Mouse (Mus musculus): ENCODE measurements around the gene Gan.

DNA sequence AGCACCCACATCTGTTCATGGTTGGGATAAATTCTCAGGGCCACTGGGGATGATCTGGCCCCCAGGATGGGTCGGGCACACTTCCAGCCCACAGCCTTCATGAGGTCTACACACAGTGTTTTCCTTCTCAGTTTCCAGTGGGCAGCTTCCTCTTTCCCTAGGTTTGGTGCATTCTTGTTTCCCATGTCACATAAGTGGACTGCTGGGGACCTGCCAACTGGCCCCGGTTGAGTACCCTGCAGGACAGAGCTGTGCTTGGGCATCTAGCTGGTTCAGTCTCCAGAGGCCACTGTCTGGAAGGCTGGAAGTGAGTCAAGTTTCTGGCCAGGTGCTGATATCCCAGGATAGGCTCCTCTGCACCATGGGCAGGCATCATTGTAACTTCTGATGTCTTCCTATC, 69.4 kb downstream of the Gan start:
- TF ChIP-seq CTCF (conservative IDR thresholded peaks at IDR 0.05 in 1 of 2, IDR thresholded peaks at IDR 0.05 in 1 of 2; ENCODE audit: low read depth in 2 of 2, low read length in 2 of 2), result no peak
- no peak for TF ChIP-seq TCF12 (IDR thresholded peaks at IDR 0.05; ENCODE audit: low read depth, low read length)
- no peak for TF ChIP-seq ZKSCAN1 (IDR thresholded peaks at IDR 0.05; ENCODE audit: borderline replicate concordance, low read depth, low read length)
- no peak for TF ChIP-seq POLR2A (IDR thresholded peaks at IDR 0.05; ENCODE audit: low read depth, low read length)
- TF ChIP-seq EP300 (IDR thresholded peaks at IDR 0.05; ENCODE audit: low read length), result no peak
- TF ChIP-seq ETS1 (conservative IDR thresholded peaks at IDR 0.05; ENCODE audit: low read depth, low read length), result no peak
- TF ChIP-seq E2F4 (IDR thresholded peaks at IDR 0.05; ENCODE audit: insufficient replicate concordance, low read depth, low read length), result no peak
- TF ChIP-seq CHD2 (IDR thresholded peaks at IDR 0.05; ENCODE audit: low read length), result no peak

Measured in CH12.LX (cell line).